Mouse (Mus musculus) small intestine, adult 2 months (tissue): ENCODE measurements at regions not wholly inside any gene's neighbourhood (a gene's known extent, or its start where the extent isn't known, plus 50 kb on each side); places are given as distances from the start of the nearest gene placed in this dataset.

ENCODE experiments used
- CTCF ChIP-seq: fragments of 200-500 bp; IDR thresholded peaks from 2 replicates; pipeline ENCODE4 v1.5.1; 2012; ENCODE audit warnings: low read depth, mild to moderate bottlenecking, control low read depth, inconsistent platforms, low read length, moderate library complexity, mixed read lengths; ENCODE audit not compliant: insufficient replicate concordance, insufficient read length; ENCODE audit errors: extremely low read depth
- POLR2A ChIP-seq: fragments of 200-500 bp; IDR thresholded peaks from 2 replicates; pipeline ENCODE4 v1.6.1; 2012; ENCODE audit warnings: low read depth, mild to moderate bottlenecking, control low read depth, inconsistent platforms, low read length, moderate library complexity

DNA sequence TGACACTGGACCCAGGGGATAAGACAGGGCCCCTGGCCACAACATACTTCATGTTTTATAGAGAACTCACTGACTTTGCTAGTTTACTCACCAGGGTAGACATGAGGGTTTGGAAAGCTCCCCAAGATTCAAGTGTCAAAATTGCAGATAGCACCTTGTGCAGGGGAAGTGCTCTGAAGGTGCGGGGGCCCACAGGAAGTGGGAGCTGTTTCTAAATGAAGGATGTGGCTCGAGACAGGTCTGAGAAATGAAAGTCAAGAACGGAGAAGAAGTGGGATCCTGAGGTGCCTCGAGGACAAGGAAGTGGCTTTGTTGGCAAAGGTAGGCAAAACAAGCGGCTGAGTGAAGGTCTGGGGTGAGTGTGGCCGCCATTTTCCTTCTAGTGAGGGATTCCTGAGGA, 157.8 kb upstream of the Id2 start:
- TF ChIP-seq CTCF (no peak), POLR2A (no peak)
